Mouse (Mus musculus) liver, embryonic 15.5 days (tissue): ENCODE results near the gene Rps11. TPM values are rescaled to one million over a fixed set of nuclear protein-coding genes. Genes with fewer than 3 reads are reported as not detected.
A peak's percentile ranks its signal among the peaks of the same experiment; 100 is the strongest.

Experiments
- ATAC-seq: fragments of 200-750 bp; cut with Nextera tagmentation; 2 replicates; pipeline ENCODE4 v1.8.0; 2017; ENCODE audit warnings: moderate number of reproducible peaks, mild to moderate bottlenecking, moderate library complexity; ENCODE audit not compliant: insufficient read depth
- H3K27ac ChIP-seq: fragments of 300-500 bp; sonication (generic); replicated peaks from 2 replicates; pipeline ENCODE4 v1.5.1; 2015; ENCODE audit warnings: mild to moderate bottlenecking, inconsistent platforms
- H3K27me3 ChIP-seq: fragments of 300-500 bp; sonication (generic); 2 replicates; pipeline ENCODE4 v1.6.1; 2015; ENCODE audit warnings: mild to moderate bottlenecking, inconsistent platforms
- H3K36me3 ChIP-seq: fragments of 300-500 bp; sonication (generic); replicated peaks from 2 replicates; pipeline ENCODE4 v1.6.1; 2015; ENCODE audit warnings: moderate library complexity, mild to moderate bottlenecking, inconsistent platforms
- H3K4me1 ChIP-seq: fragments of 300-500 bp; sonication (generic); replicated peaks from 2 replicates; pipeline ENCODE4 v1.6.1; 2015; ENCODE audit warnings: inconsistent platforms
- H3K4me2 ChIP-seq: fragments of 300-500 bp; sonication (generic); 2 replicates; pipeline ENCODE4 v1.6.1; 2015; ENCODE audit warnings: moderate library complexity, mild to moderate bottlenecking, inconsistent platforms
- H3K4me3 ChIP-seq: fragments of 300-500 bp; sonication (generic); replicated peaks from 2 replicates; pipeline ENCODE4 v1.5.1; 2015; ENCODE audit warnings: mild to moderate bottlenecking, inconsistent platforms
- H3K9ac ChIP-seq: fragments of 300-500 bp; sonication (generic); 2 replicates; pipeline ENCODE4 v1.6.1; 2015; ENCODE audit warnings: moderate library complexity, mild to moderate bottlenecking, inconsistent platforms
- H3K9me3 ChIP-seq: fragments of 300-500 bp; sonication (generic); replicated peaks from 2 replicates; pipeline ENCODE4 v1.6.1; 2016; ENCODE audit warnings: inconsistent platforms
- WGBS: fragments of 180-500 bp; shearing (Covaris S2); methylation state at CpG from one replicate; pipeline ENCODE4 v1.1.7; 2015; ENCODE audit warnings: mixed read lengths; ENCODE audit not compliant: insufficient replicate concordance; 5-methylcytosine and 5-hydroxymethylcytosine counted together
- polyA plus RNA-seq: library from polyadenylated mRNA; unstranded; fragments of >200 nt; fragmentation: Nextera tagmentation; extraction: Ambion mirVana; gene quantifications from 2 replicates; pipeline ENCODE4 v1.2.1, GENCODE M21; 2015

Gene Rps11
- polyA plus RNA-seq, 1 experiment from 2014 or later, result 768 TPM

DNA sequence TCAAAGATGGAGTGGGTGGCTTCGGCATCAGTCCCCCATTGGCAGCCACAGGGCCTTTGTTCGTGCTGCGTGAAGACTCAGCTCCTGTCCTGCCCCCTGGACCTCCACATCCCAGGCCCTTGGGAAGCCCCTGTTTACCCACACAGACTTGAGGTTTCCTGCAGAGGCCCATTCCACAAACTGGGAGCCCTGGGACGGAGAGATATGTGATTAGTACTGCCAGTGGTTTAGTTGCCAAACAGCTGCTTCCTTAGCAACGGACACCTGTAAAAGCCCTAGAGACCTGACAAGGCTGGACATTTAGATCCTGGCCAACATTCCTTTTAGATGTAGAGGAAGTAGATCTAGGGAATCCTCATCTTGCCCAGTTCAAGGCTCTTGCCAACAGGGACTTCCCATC is 17.7 kb upstream of the Rps11 start:
- peaks cover 26% of the 10 kb centered on the region for H3K4me1 ChIP-seq
- H3K27me3 ChIP-seq, result no peaks in the 10 kb centered on the region
- ATAC-seq, result no peak
- no peak overlapping the region for H3K9ac ChIP-seq
- H3K4me3 ChIP-seq, result no peak overlapping the region
- 76% methylated on average over 5 of the region's 5 CpGs for WGBS
- H3K27ac ChIP-seq, result no peak overlapping the region
- H3K4me2 ChIP-seq, result no peak overlapping the region
- no peaks in the 10 kb centered on the region for H3K9me3 ChIP-seq
- H3K36me3 ChIP-seq, result peaks cover 48% of the 10 kb centered on the region

DNA sequence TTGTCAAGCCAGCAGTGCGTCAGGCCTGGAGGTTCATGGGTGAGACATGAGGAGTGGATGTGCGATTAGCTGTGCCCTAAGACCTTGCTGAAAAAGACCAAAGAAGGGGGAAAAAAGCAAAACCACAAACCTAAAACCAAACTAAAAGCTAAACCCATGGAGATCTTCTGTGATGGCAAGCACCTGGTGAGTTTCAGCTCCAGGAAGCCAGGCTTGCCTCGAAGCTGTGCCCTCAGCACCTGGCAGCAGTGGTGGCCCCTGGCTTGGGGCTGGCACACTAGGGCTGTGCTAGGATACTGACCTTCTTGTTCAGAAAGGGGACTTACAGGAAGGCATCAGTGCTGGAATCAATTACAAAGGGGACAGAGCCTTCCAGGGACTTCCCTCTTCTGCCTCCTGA is 17.1 kb upstream of the Rps11 start:
- H3K4me2 ChIP-seq, result no peak overlapping the region
- WGBS, result 83% methylated on average over 3 of the region's 3 CpGs
- no peak for ATAC-seq

DNA sequence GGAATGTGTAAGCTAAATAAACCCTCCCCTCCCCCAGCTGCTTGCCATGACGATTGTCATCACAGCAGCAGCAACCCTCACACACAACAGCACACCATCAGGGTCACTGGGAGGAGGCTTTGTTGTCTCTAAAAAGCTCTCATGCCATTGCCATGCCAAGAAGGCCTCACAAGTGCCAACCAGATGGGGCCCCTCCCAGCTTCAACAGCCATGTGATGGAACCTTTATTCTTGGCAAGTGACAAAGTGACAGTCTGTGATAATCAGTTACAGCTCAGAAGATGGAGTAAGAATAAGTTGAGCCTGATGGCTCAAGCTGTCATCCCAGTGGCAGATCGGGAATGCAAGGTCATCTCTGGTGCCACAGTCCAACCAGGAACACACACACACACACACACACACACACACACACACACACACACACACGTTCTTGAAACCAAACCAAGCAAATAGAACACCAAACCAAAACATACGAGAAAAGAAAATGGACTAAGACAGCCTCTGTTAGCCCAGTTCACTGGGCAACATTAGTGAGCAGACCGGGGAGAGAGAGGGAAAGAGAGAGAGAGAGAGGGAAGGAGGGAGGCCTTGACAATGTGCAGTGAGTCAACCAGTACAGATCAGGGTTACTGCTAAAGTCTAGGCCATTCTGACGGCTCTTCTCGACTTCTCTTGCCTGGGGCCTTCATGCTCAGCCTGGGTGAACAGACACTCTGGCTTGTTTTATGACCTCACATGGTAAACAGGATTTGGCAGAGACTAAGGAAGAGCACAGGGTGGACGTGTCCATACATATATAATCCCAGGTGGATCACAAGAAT is 15.9 kb upstream of the Rps11 start:
- Histone ChIP-seq H3K36me3 (peaks cover 31% of the 10 kb centered on the region), H3K4me2 (no peak overlapping the region), H3K9me3 (no peaks in the 10 kb centered on the region), H3K9ac (no peak overlapping the region), H3K4me1 (peaks cover 41% of the 10 kb centered on the region), H3K4me3 (no peak overlapping the region), H3K27me3 (no peaks in the 10 kb centered on the region), H3K27ac (no peak overlapping the region; the same call in 1 of the 2 replicates)
- no peak for ATAC-seq
- WGBS, result 63% methylated on average over 8 of the region's 8 CpGs

More for the DNA sequence above, 17.1 kb upstream of the Rps11 start:
- H3K36me3 ChIP-seq, result peaks cover 42% of the 10 kb centered on the region
- H3K9me3 ChIP-seq, result no peaks in the 10 kb centered on the region
- no peak overlapping the region for H3K4me3 ChIP-seq
- H3K9ac ChIP-seq, result no peak overlapping the region
- H3K27ac ChIP-seq, result no peak overlapping the region
- no peaks in the 10 kb centered on the region for H3K27me3 ChIP-seq
- peaks cover 32% of the 10 kb centered on the region for H3K4me1 ChIP-seq

DNA sequence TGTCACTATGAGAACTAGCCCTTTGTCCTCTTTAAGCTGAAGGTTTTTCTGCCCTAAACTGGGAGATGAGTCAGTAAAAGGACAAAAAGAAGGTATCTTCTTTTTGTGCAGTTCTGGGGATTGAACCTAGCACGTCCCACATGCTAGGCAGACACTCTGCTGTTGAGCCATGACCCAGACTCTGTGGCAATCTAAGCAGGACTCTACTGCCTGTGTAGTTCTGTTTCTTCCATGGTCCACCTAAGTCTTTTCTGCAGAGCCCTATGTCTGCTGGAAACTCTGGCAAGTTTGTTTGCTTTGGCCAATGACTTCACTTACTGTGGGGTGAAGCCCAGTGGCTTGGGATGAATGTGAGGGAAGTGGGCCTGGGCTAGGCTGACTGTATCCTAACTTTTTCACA is 14.2 kb upstream of the Rps11 start:
- Histone ChIP-seq H3K4me2 (no peak overlapping the region), H3K36me3 (peaks cover 20% of the 10 kb centered on the region)

DNA sequence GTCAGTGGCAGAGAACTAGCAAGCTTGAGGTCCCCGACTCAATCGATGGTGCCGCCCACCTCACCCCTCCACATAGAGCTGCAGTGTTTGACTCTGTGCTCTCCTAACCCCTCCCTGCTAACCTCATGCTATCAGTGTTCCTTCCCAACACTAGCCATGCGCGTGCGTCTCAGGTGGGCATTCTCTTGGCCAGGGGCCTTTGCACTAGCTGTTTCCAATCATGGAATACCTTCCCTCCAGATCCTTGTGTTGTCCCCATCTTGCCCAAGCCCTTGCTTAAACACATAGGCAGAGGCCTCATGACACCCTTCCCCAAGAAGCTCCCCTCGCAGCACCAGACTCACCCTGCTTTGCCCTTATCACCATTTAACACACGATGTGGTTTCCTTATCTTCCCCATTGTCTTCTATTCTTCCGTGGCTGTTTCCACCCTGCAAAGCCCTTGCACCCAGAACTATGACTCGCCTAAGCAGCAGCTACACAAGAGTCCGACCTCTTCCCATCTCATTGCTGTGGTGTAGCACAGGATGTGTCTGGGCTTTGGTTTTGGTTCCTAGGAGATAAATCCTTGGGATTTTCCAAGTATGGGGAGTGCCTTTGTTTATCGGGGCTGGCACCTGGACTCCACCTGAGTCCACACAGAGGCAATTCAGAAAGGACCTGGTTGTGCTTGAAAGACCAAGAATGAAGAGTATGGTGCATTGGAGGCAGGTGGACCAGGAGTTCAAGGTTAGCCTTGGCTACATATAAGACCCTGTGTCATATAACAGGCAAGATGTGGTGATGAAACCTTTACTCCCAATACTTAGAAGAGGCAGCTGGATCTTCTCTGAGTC is 13.2 kb upstream of the Rps11 start:
- no peak overlapping the region; the same call in 1 of the 2 replicates for H3K9ac ChIP-seq
- no peaks in the 10 kb centered on the region for H3K9me3 ChIP-seq
- peak overlapping the region; percentile 79 for H3K27ac ChIP-seq
- no peaks in the 10 kb centered on the region for H3K27me3 ChIP-seq
- H3K36me3 ChIP-seq, result peaks cover 14% of the 10 kb centered on the region
- WGBS, result 12% methylated on average over 12 of the region's 12 CpGs
- peak overlapping the region; percentile 95 for H3K4me2 ChIP-seq
- peaks cover 56% of the 10 kb centered on the region for H3K4me1 ChIP-seq
- ATAC-seq, result peak; percentile 53
- H3K4me3 ChIP-seq, result 0 out of 2 replicates have a peak overlapping the region, but pooled peaks have one; percentile 12

More for the DNA sequence above, 14.2 kb upstream of the Rps11 start:
- Histone ChIP-seq H3K4me1 (peaks cover 56% of the 10 kb centered on the region), H3K27me3 (no peaks in the 10 kb centered on the region), H3K9me3 (no peaks in the 10 kb centered on the region), H3K4me3 (no peak overlapping the region), H3K27ac (0 out of 2 replicates have a peak overlapping the region, but pooled peaks have one; percentile 79), H3K9ac (no peak overlapping the region)
- WGBS, result 59% methylated on average over 1 of the region's 1 CpGs
- ATAC-seq, result no peak

GRCm38 (mm10) chr7:45135993-45136567 is 11.8 kb upstream of the Rps11 start, which contains the start of the genes Gm45713 and Flt3l:
Gene Gm45713 (minus strand): TSS chr7:45136231.
Gene Flt3l (minus strand): TSS chr7:45136432.
- H3K9me3 ChIP-seq, result no peaks in the 10 kb centered on the region
- peak within 1 kb of the TSS; percentile 76 for H3K9ac ChIP-seq
- H3K4me2 ChIP-seq, result peak within 1 kb of the TSS; percentile 95
- peak; percentile 72 for ATAC-seq
- WGBS, result under 1% methylated on average over 29 of the region's 29 CpGs
- no peaks in the 10 kb centered on the region for H3K27me3 ChIP-seq
- H3K27ac ChIP-seq, result peak within 1 kb of the TSS; percentile 79
- peaks cover 56% of the 10 kb centered on the region for H3K4me1 ChIP-seq
- H3K36me3 ChIP-seq, result peaks cover 6% of the 10 kb centered on the region
- peak within 1 kb of the TSS; percentile 77 for H3K4me3 ChIP-seq

DNA sequence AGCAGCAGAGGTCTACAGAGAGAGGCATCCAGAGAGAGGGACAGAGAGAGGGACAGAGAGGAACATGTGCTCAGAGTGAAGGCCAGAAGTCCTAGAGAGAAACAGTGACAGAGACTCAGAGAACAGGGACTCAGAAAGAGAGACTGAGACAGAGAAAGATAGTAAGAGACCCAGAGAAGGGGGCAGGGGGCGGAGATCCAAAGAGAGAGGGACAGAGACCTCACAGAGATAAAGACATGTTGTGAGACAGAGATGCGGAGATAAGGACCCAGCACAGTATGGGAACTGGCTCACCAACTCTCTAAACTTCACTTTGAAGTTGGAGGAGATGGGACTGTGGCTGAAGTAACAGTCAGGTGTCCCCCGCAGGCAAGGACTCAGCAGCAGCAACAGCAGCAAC is 11.1 kb upstream of the Rps11 start:
- peak overlapping the region; percentile 76 for H3K9ac ChIP-seq
- H3K27ac ChIP-seq, result peak overlapping the region; percentile 79
- peaks cover 6% of the 10 kb centered on the region for H3K36me3 ChIP-seq
- no peaks in the 10 kb centered on the region for H3K27me3 ChIP-seq
- ATAC-seq, result peak; percentile 6; the same call in 1 of the 2 replicates
- no peaks in the 10 kb centered on the region for H3K9me3 ChIP-seq
- H3K4me2 ChIP-seq, result peak overlapping the region; percentile 95
- H3K4me3 ChIP-seq, result peak overlapping the region; percentile 77
- H3K4me1 ChIP-seq, result peaks cover 56% of the 10 kb centered on the region
- WGBS, result 27% methylated on average over 3 of the region's 3 CpGs

- H3K4me3 ChIP-seq, result peak overlapping the region; percentile 77
- peak overlapping the region; percentile 30; the same call in 1 of the 2 replicates for H3K9ac ChIP-seq
- H3K36me3 ChIP-seq, result peaks cover 6% of the 10 kb centered on the region
- no peaks in the 10 kb centered on the region for H3K9me3 ChIP-seq
- peak overlapping the region; percentile 95 for H3K4me2 ChIP-seq
- peak overlapping the region; percentile 79 for H3K27ac ChIP-seq
- 5% methylated on average over 12 of the region's 12 CpGs for WGBS
- ATAC-seq, result peak; percentile 27
- H3K27me3 ChIP-seq, result no peaks in the 10 kb centered on the region
- peaks cover 60% of the 10 kb centered on the region for H3K4me1 ChIP-seq
Observed at GRCm38 (mm10) chr7:45134544-45135026, 10.3 kb upstream of the Rps11 start.

DNA sequence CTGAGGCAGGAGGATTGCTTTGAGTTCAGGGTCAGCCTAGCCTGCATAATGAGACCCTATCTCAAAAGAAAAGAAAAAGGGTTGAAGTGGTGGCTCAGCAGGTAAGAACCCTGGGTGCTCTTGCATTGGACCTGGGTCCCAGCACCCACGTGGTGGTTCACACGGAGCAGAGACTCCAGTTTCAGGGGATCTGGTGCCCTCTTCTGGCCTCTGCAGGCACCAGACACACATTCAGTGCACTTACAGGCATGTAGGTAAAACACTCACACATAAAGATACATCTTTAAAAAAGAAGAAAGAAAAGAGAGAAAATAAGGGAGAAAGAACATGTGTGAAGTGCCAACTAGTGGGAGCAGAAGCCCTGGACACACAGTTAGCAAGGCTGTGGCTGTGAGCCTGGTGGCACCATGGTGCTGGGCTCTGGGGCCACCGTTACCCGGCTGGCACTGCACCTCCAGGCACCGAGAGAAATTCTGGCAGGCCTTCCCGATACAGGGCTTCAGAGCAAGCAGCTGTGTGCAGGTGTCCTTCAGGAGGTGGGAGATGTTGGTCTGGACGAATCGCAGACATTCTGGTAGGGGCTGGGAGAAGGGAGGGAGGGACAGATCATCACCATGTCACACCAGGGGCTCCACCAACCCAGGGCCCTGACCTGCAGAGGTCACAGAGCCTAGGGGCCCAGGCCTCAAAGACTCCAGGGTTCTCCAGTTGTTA is 9.4 kb upstream of the Rps11 start:
- no peak overlapping the region for H3K27ac ChIP-seq
- peaks cover 60% of the 10 kb centered on the region for H3K4me1 ChIP-seq
- ATAC-seq, result no peak
- H3K4me3 ChIP-seq, result no peak overlapping the region
- H3K9ac ChIP-seq, result no peak overlapping the region
- 78% methylated on average over 8 of the region's 8 CpGs for whole genome bisulfite sequencing
- H3K36me3 ChIP-seq, result peaks cover 6% of the 10 kb centered on the region
- no peak overlapping the region for H3K4me2 ChIP-seq
- no peaks in the 10 kb centered on the region for H3K9me3 ChIP-seq
- H3K27me3 ChIP-seq, result no peaks in the 10 kb centered on the region

DNA sequence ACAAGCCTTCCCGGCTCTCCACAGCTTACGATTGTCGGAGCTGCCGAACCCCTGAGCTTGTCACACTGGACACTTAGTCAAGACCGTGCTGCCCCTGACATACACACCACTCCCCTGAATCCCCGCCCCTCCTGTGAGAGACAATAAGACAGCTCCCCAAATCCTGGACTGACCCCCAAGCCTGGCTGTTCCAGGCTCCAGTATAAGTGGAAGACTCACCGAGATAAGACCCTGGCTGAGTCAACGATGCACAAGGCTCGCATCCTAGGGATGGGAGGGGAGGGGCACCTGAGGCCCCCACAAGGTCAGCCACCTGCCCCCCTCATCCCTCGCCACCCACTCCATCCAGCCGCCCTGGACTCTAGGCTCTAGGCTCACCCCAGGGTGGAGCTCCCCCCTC is 7.6 kb upstream of the Rps11 start:
- H3K4me3 ChIP-seq, result no peak overlapping the region
- ATAC-seq, result no peak
- 74% methylated on average over 11 of the region's 11 CpGs for WGBS
- no peaks in the 10 kb centered on the region for H3K27me3 ChIP-seq
- peaks cover 14% of the 10 kb centered on the region for H3K36me3 ChIP-seq
- no peaks in the 10 kb centered on the region for H3K9me3 ChIP-seq
- no peak overlapping the region for H3K27ac ChIP-seq
- no peak overlapping the region for H3K4me2 ChIP-seq
- peaks cover 54% of the 10 kb centered on the region for H3K4me1 ChIP-seq
- H3K9ac ChIP-seq, result no peak overlapping the region
